8 mouse cellular contexts compared by ENCODE assay signal in genomic region chr6:124768704-124769044, GRCm38 (mm10). TPM values are rescaled to one million over a fixed set of nuclear protein-coding genes. Genes with fewer than 3 reads are reported as not detected.
DNase-seq lines count a peak whose midpoint lies in the region; ATAC-seq and TF ChIP-seq lines count a peak whose summit lies in the region.
"Had no signal": no experiment of that assay in that cellular context is flagged by ENCODE, and none has a peak within 500 bp of the region (broad histone marks: within the 10 kb centered on the region; RNA-seq: fewer than 3 reads in every experiment).

No protein-coding gene starts in this region.

- WGBS in forebrain, embryonic 14.5 days = 8% methylated on average over 9 of the region's 9 CpGs
- WGBS in liver, embryonic 14.5 days (ENCODE audit: insufficient replicate concordance) = 3% methylated on average over 9 of the region's 9 CpGs

- no peaks in the 10 kb centered on the region for H3K9me3 ChIP-seq in forebrain, embryonic 14.5 days (replicated peaks; ENCODE audit: control insufficient read depth, low read length)
- H3K9me3 ChIP-seq in liver, embryonic 14.5 days (ENCODE audit: control insufficient read depth, low read length) = no peaks in the 10 kb centered on the region

- TF ChIP-seq EP300 in liver, embryonic 14.5 days (IDR thresholded peaks at IDR 0.05; ENCODE audit: low read depth) = no peak

- no peak for TF ChIP-seq POLR2A in testis, adult 2 months (IDR thresholded peaks at IDR 0.05; ENCODE audit: control insufficient read depth, low read depth, low read length)

- H3K9ac ChIP-seq in forebrain, embryonic 14.5 days (ENCODE audit: low read length) = peak overlapping the region; percentile 71; the same call in 1 of the 2 replicates
- no peak overlapping the region for H3K9ac ChIP-seq in liver, embryonic 14.5 days (replicated peaks)

- no peak for TF ChIP-seq CTCF in testis, adult 2 months (IDR thresholded peaks at IDR 0.05; ENCODE audit: control insufficient read depth, insufficient read depth, insufficient replicate concordance, low read depth, low read length)
- no peak for TF ChIP-seq CTCF in liver, embryonic 14.5 days (IDR thresholded peaks at IDR 0.05; ENCODE audit: low read depth)

- H3K4me2 ChIP-seq in forebrain, embryonic 14.5 days (ENCODE audit: low read length) = peak overlapping the region; percentile 77
- peak overlapping the region; percentile 52 for H3K4me2 ChIP-seq in liver, embryonic 14.5 days (ENCODE audit: low read depth)

- no peaks in the 10 kb centered on the region; the same call in none of the 2 replicates for H3K36me3 ChIP-seq in testis, adult 2 months (ENCODE audit: control insufficient read depth, insufficient read depth, low read length)
- no peaks in the 10 kb centered on the region for H3K36me3 ChIP-seq in forebrain, embryonic 14.5 days (ENCODE audit: control insufficient read depth, insufficient read depth, low read length)
- no peaks in the 10 kb centered on the region for H3K36me3 ChIP-seq in liver, embryonic 14.5 days (replicated peaks; ENCODE audit: control insufficient read depth, insufficient read depth, low read depth)

- peak; percentile 10 for ATAC-seq in forebrain, embryonic 14.5 days
- ATAC-seq in liver, embryonic 14.5 days (ENCODE audit: insufficient read depth) = no peak

- peak overlapping the region; percentile 10; the same call in 1 of the 2 replicates for H3K4me3 ChIP-seq in testis, adult 2 months (ENCODE audit: control insufficient read depth, low read depth, low read length)
- peak overlapping the region; percentile 43 for H3K4me3 ChIP-seq in forebrain, embryonic 14.5 days (ENCODE audit: low read depth, low read length)
- peak overlapping the region in 1 of 2 experiments; percentile 11; a peak in 2 of 4 replicates for H3K4me3 ChIP-seq in liver, embryonic 14.5 days (ENCODE audit: insufficient read depth in 1 of 2, low read depth in 2 of 2, low read length in 2 of 2)

- DNase-seq in testis, postnatal 14 days (ENCODE audit: low spot score) = no peak
- no peak for DNase-seq in forebrain, embryonic 14.5 days (ENCODE audit: low spot score)
- no peak for DNase-seq in liver, embryonic 14.5 days (ENCODE audit: low read depth in 3 of 3, low spot score in 3 of 3)
- no peak for DNase-seq in adrenal gland, adult 18-20 months (ENCODE audit: low spot score in 2 of 2)
- DNase-seq in spleen, postnatal 4 days (ENCODE audit: low spot score in 2 of 2) = no peak
- DNase-seq in adrenal gland, postnatal 25 days = no peak

- peaks cover 20% of the 10 kb centered on the region for H3K4me1 ChIP-seq in testis, adult 2 months (ENCODE audit: control insufficient read depth, insufficient read depth, low read length)
- peaks cover 5% of the 10 kb centered on the region for H3K4me1 ChIP-seq in forebrain, embryonic 14.5 days (ENCODE audit: control insufficient read depth, insufficient read depth, low read length)
- H3K4me1 ChIP-seq in liver, embryonic 14.5 days (replicated peaks; ENCODE audit: control insufficient read depth in 2 of 2, insufficient read depth in 2 of 2, low read length in 1 of 2) = peaks cover 0 to 8% of the 10 kb centered on the region in 2 experiments; a peak in 2 of 4 replicates

- H3K27me3 ChIP-seq in testis, adult 2 months (ENCODE audit: control insufficient read depth, insufficient read depth, low read length) = no peaks in the 10 kb centered on the region
- H3K27me3 ChIP-seq in forebrain, embryonic 14.5 days (replicated peaks; ENCODE audit: control insufficient read depth, insufficient read depth, low read length) = no peaks in the 10 kb centered on the region
- H3K27me3 ChIP-seq in liver, embryonic 14.5 days (ENCODE audit: control insufficient read depth, insufficient read depth, low read length) = peaks cover 30% of the 10 kb centered on the region

- no peak overlapping the region for H3K27ac ChIP-seq in testis, adult 2 months (ENCODE audit: control insufficient read depth, insufficient read depth, low read depth, low read length)
- no peak overlapping the region for H3K27ac ChIP-seq in forebrain, embryonic 14.5 days (ENCODE audit: low read depth, low read length)
- H3K27ac ChIP-seq in liver, embryonic 14.5 days = no peak overlapping the region

RNA-seq across cellular contexts. Expression of gene Eno2, which starts 0.8 kb away (rescaled TPM):
- 0.51 and 0.63 TPM in 2 replicates for polyA plus RNA-seq in testis, adult 2 months (2012; rRNA removed)
- 34.6 and 49.5 TPM in 2 replicates for polyA plus RNA-seq in forebrain, embryonic 14.5 days (2014; fragmentation: Nextera tagmentation; extraction: Ambion mirVana)
- 0.47 and 0.50 TPM in 2 replicates for polyA plus RNA-seq in liver, embryonic 14.5 days (2012; rRNA removed)
- polyA plus RNA-seq in liver, embryonic 14.5 days (2014; fragmentation: Nextera tagmentation; extraction: Ambion mirVana) = 0.09 TPM in 1 of 2 replicates, not detected in the other
- total RNA-seq in adrenal gland, adult 18-20 months (2021) = 10 to 100 TPM; 19.8 to 37.7 TPM
- 10.1 and 17.6 TPM in 2 replicates for total RNA-seq in adrenal gland, postnatal 25 days (2021)
- total RNA-seq: neutrophil, adult 5-6 weeks had no signal

RNA-seq across cellular contexts. Expression of gene Lrrc23, which starts 10.9 kb away (rescaled TPM):
- 105 and 106 TPM in 2 replicates for polyA plus RNA-seq in testis, adult 2 months (2012; rRNA removed)
- 3.4 and 3.5 TPM in 2 replicates for polyA plus RNA-seq in forebrain, embryonic 14.5 days (2014; fragmentation: Nextera tagmentation; extraction: Ambion mirVana)
- polyA plus RNA-seq in liver, embryonic 14.5 days (2012; rRNA removed) = 0.09 TPM in 1 of 2 replicates, not detected in the other
- not detected in 2 replicates for polyA plus RNA-seq in liver, embryonic 14.5 days (2014; fragmentation: Nextera tagmentation; extraction: Ambion mirVana)
- under 1 TPM in 1 of 2 experiments, not detected in 1; 0.90 TPM for total RNA-seq in adrenal gland, adult 18-20 months (2021)
- 0.21 TPM in 1 of 2 replicates, not detected in the other for total RNA-seq in adrenal gland, postnatal 25 days (2021)

RNA-seq across cellular contexts. Expression of gene Atn1, which starts 12.3 kb away (rescaled TPM):
- 69.3 and 76.1 TPM in 2 replicates for polyA plus RNA-seq in testis, adult 2 months (2012; rRNA removed)
- 12.2 and 16.6 TPM in 2 replicates for polyA plus RNA-seq in forebrain, embryonic 14.5 days (2014; fragmentation: Nextera tagmentation; extraction: Ambion mirVana)
- polyA plus RNA-seq in liver, embryonic 14.5 days (2012; rRNA removed) = 2.5 and 2.8 TPM in 2 replicates
- 0.58 and 1.5 TPM in 2 replicates for polyA plus RNA-seq in liver, embryonic 14.5 days (2014; fragmentation: Nextera tagmentation; extraction: Ambion mirVana)
- total RNA-seq in adrenal gland, adult 18-20 months (2021) = 10 to 100 TPM; 78.4 to 80.2 TPM
- total RNA-seq in adrenal gland, postnatal 25 days (2021) = 100 and 102 TPM in 2 replicates

RNA-seq across cellular contexts. Expression of gene Gm45234, which starts 12.9 kb away (rescaled TPM):
- polyA plus RNA-seq in testis, adult 2 months (2012; rRNA removed) = 0.05 TPM in 1 of 2 replicates, not detected in the other
- polyA plus RNA-seq in forebrain, embryonic 14.5 days (2014; fragmentation: Nextera tagmentation; extraction: Ambion mirVana) = not detected in 2 replicates
- polyA plus RNA-seq in liver, embryonic 14.5 days (2012; rRNA removed) = 0.37 TPM in 1 of 2 replicates, not detected in the other
- not detected in 2 replicates for polyA plus RNA-seq in liver, embryonic 14.5 days (2014; fragmentation: Nextera tagmentation; extraction: Ambion mirVana)
- total RNA-seq in adrenal gland, adult 18-20 months (2021) = not detected
- total RNA-seq in adrenal gland, postnatal 25 days (2021) = not detected in 2 replicates
- total RNA-seq: neutrophil, adult 5-6 weeks had no signal

RNA-seq across cellular contexts. Expression of gene Grcc10, which starts 27.5 kb away (rescaled TPM):
- polyA plus RNA-seq in testis, adult 2 months (2012; rRNA removed) = 207 and 220 TPM in 2 replicates
- 722 and 848 TPM in 2 replicates for polyA plus RNA-seq in forebrain, embryonic 14.5 days (2014; fragmentation: Nextera tagmentation; extraction: Ambion mirVana)
- polyA plus RNA-seq in liver, embryonic 14.5 days (2012; rRNA removed) = 27.9 and 50.2 TPM in 2 replicates
- 74.0 and 80.0 TPM in 2 replicates for polyA plus RNA-seq in liver, embryonic 14.5 days (2014; fragmentation: Nextera tagmentation; extraction: Ambion mirVana)
- 100 to 1,000 TPM; 341 to 388 TPM for total RNA-seq in adrenal gland, adult 18-20 months (2021)
- total RNA-seq in adrenal gland, postnatal 25 days (2021) = 357 and 392 TPM in 2 replicates

Comparison
In these comparisons a context has a peak if more than half of its experiments do, and no peak if none do; other contexts are left out.
1. RNA of gene Eno2, which starts 0.8 kb away (polyA plus RNA-seq): 34.6 to 49.5 TPM in forebrain, embryonic 14.5 days; 0.51 to 0.63 TPM in testis, adult 2 months and 0.09 to 0.50 TPM in liver, embryonic 14.5 days; every median in the first group is over 10 times any median in the second.
2. RNA of gene Lrrc23, which starts 10.9 kb away (polyA plus RNA-seq): 105 to 106 TPM in testis, adult 2 months; 3.4 to 3.5 TPM in forebrain, embryonic 14.5 days and 0.09 TPM in liver, embryonic 14.5 days; every median in the first group is over 10 times any median in the second.